Mouse (Mus musculus): ENCODE measurements at regions not wholly inside any gene's neighbourhood (a gene's known extent, or its start where the extent isn't known, plus 50 kb on each side); places are given as distances from the start of the nearest gene placed in this dataset.

GRCm38 (mm10) chr3:34522054-34522684 lies 128.0 kb upstream of the Sox2 start:
- no peak for DNase-seq

- no peak for DNase-seq
These were observed 128.7 kb upstream of the Sox2 start for GRCm38 (mm10) chr3:34521357-34522053.

- DNase-seq = no peak
These were observed 137.6 kb upstream of the Sox2 start for GRCm38 (mm10) chr3:34512503-34513145.

DNA sequence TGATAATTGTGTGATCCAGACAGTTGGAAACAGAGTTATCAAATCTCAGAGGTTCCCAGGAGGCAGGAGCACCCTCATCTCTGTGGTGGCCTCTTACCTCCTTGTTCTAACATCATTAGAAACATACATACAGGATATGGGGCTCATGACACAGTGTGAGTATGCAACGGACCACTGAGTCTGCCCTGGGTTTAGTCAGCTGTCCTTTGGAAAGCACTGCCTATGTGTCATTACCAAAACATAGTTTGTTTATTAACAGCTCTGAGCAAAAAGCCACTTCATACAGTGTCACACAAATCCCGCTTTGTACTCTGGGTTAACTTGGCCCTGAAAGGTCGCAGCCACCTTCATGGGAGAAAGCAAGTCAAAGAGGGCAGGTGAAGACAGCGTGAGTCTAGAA lies 139.5 kb upstream of the Sox2 start:
- no peak for DNase-seq

- DNase-seq = no peak
These were observed 141.0 kb upstream of the Sox2 start for GRCm38 (mm10) chr3:34509160-34509559.

- no peak for DNase-seq
These were observed 145.7 kb upstream of the Sox2 start for GRCm38 (mm10) chr3:34504573-34504894.

DNA sequence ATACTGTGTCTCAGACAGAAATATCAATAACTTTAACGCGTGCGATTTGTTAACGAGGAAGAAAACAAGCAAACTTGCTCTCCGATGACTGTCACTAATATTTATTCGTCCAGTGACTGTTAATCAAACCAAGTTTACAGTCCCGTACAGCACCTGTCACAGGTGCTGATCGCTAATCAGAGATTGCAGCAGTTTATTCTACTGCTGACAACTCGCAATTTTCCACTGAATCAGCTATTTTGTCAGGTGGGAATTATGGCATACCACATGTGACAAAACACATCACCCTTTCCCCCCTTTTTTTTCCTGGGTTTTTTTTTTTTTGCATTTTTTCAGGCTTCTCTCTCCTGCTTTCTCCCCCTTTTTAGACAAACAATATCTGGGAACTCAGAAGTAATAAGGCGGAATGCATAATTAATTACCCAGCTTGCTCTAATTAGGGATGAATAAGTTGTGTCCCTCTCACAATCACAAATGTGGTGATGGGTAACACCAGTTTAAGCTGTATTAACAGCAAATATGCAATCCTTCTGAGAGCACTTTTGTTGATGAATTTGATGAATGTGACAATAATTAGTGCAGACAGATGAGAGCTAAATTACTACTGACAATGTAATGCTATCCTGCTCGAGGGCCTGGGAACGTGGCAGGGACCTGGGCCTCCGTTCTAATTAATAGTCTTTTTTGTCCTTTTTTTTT lies 146.2 kb upstream of the Sox2 start:
- DNase-seq = no peak

GRCm38 (mm10) chr3:34496839-34497238 lies 153.4 kb upstream of the Sox2 start:
- DNase-seq = no peak

DNA sequence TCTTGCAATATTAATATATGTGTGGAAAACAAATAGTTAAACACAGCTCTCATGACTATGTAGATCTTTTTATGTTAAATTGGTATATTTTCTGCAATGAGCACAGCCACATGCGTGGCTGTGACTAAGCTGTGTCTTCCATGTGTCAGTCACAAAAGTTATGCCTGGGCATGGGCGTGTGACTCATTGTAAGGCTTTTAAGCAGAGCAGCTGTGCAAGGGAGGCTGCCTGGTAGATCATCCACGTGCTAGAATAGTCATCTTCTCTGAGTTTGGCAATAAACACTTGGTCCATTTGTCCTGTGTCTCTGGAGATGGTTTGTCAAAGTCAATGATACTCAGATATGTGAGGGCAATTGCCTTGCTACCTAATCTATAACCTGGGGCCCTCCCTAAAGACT lies 154.6 kb upstream of the Sox2 start:
- no peak for DNase-seq

- no peak for DNase-seq
These were observed 156.3 kb upstream of the Sox2 start for GRCm38 (mm10) chr3:34493921-34494320.

DNA sequence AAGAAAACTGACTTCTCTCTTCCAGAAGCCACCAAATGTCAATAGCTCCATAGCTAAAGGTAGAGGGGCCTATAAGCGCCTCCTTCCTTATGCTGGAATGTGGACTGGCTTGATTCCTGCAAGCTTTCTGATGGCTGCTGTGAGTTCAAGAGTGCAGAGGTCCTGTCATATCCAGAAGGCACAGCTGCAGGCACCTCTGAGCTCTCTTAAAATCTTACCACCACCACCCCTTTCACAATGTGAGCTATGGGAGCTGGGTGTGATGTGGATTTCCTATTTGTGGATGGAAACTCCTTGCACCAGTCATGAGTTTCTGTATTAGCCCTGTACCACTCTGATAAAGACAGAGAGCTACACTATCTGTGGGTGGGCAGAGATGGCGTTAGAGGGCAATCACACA lies 161.2 kb upstream of the Sox2 start:
- DNase-seq = no peak

GRCm38 (mm10) chr3:34486441-34487050 lies 163.7 kb upstream of the Sox2 start:
- DNase-seq = no peak

GRCm38 (mm10) chr3:34485345-34486223 lies 164.6 kb upstream of the Sox2 start:
- DNase-seq = no peak

DNA sequence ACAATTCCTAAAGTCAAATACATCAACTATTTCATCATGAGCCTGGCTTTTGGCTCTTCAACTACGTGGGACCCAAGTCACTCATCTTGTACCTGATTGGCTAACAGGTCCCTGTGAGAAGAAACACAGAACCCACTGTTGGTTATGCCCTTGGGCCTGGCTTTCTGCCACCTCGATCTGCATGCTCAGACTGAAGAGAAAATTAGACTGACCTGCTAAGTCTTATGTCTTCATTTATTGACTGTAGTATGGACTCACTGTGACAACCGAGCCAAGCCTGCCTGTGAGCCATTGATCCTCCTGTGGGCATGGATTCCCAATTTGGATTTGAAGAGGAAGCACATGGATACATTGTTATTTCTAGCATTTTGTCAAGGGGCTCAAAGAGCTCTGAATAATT lies 166.3 kb upstream of the Sox2 start:
- DNase-seq = no peak

DNA sequence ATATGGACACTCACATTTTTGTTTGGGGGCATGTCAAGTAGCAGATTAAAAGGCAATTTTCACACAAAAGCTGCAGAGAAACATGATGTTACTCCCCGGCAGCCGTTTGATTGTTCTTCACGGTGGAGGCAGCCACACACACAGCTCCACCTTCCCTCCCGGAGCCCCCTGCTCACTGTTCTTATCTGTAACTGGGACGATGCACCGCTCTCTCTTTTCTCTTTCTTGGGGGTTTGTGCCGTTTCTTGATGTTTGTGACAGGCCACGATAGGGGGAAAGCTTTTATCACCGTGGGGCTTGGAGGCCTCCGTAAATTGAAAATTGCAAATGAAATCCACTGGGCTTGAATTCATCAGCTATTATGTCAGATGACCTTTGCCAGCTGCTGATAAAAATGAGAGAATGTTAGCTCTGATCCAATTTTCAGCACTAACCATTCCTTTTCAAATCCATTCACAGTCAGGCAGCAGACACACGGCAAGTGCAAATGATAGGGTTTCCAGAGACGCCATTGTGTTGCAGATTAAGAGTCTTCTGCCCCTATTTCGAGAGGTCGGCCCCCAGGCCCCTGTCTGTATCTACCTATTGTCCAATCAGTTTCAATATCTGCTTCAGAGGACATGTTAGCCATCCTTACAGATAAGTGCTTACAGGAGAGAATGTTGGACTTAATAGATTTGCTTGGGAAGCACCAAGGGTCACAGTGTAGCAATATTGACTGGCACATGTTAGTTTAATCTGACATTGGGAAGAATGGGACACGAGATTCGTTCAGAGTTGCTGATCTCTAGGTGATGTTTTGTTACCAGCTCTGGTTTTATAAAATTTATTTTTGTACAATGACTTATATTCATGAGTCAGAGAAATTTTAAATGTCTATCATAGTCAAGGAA lies 168.1 kb upstream of the Sox2 start:
- DNase-seq = no peak

DNA sequence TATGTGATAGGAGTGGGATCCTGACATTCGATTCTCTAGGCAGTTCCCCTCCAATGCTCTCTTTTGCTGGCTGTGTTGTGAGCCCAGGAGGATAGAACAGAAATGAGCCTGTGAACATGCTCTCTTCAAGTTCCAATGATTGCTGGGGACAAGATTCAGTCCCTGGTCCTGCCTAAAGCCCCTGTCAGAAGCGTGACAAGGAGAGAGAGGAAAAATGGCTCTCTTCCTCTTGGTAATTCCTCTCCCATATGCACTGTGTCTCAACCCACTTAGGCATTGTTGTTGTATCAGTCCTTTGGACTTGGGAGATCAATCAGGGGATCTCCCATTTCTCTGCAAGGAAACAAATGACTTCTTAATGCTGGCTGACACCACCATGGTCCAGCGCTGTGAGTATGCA lies 168.9 kb upstream of the Sox2 start:
- DNase-seq = no peak

DNA sequence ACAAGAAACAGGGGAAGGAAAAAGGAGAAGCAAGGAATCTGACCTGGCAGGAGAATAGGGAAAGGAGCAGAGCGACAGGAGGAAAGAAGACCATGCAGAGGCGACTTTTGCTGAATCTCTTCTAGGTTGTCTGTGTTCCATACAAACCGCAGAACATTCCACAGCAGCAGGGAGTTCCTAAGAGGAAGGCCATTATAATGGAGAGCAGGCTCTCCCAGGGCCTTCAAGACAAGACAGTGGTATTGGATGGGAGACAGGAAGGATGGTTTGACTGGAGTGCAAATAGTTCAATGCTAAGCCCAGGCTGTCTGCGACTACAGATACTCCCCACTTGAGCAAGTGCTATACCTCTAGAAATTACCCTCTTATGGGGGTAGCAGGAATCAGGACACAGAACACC lies 176.1 kb upstream of the Sox2 start:
- DNase-seq = no peak

GRCm38 (mm10) chr3:34470721-34471120 lies 179.5 kb upstream of the Sox2 start:
- no peak for DNase-seq

DNA sequence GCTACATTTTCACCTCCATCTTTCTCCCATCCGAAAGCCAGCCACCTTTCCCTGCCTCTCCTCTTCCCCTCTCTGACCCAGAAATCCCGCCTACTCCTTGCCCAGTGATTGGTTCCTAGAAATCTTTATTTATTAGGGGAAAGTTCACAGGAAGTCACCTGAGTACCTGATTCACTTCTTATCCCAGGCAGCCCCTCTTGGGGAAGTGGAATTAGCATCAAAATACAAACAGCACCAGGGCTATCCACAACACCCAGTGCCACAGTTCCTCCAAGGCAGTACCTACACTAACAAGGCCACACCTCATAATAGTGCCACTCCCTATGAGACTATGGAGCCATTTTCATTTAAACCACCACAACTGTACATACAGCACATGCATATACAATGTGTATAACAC lies 180.3 kb upstream of the Sox2 start:
- no peak for DNase-seq

DNA sequence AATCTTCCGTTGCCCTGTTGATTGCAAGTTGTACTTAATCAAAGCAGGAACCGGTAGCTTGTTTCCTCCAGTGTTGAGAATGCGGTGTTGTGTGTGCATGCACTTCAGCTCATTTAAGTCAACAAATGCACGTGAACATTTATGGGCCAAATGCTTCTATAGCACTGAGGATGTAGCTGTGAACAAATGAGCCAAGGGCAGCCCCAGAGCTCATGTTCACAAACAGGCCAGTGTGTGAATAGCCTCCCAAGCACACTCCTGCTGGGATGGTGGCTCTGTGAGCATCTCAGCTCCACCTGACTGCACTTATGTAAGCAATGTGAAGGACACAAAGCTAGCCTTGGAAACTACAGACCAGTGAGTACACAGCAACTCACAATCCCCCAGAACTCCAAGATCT lies 183.9 kb upstream of the Sox2 start:
- no peak for DNase-seq

GRCm38 (mm10) chr3:34465040-34465831 lies 185.0 kb upstream of the Sox2 start:
- no peak for DNase-seq

Data from lung, postnatal 14 days (tissue).